Mouse (Mus musculus): Measurements from ENCODE around the gene Id2.

- TF ChIP-seq CHD2 (IDR thresholded peaks at IDR 0.05; ENCODE audit: low read depth, low read length) (no peak), MAFK (IDR thresholded peaks at IDR 0.05; ENCODE audit: insufficient read depth, low read depth, low read length) (no peak)
These were observed 45.3 kb upstream of the Id2 start for GRCm38 (mm10) chr12:25142251-25142650.
